Mouse (Mus musculus) G1E-ER4 (cell line): Measurements from ENCODE around the gene Serpini1. TPM values are rescaled to one million over a fixed set of nuclear protein-coding genes. Genes with fewer than 3 reads are reported as not detected.

Experiments used
- GATA1 ChIP-seq: IDR thresholded peaks from one replicate; pipeline ENCODE4 v1.8.0; 2012; ENCODE audit warnings: low read length, inconsistent platforms
- polyA plus RNA-seq: library from polyadenylated mRNA; stranded (reverse); fragments of >175 nt; gene quantifications from 2 replicates; pipeline ENCODE4 v1.2.3, GENCODE M21; 2012

Gene Serpini1
- polyA plus RNA-seq, 1 experiment = 0.02 TPM

GRCm38 (mm10) chr3:75584898-75585297 is 27.6 kb downstream of the Serpini1 start:
- no peak for TF ChIP-seq GATA1

- no peak for TF ChIP-seq GATA1
Measured at GRCm38 (mm10) chr3:75611019-75611418, 53.7 kb downstream of the Serpini1 start.

- TF ChIP-seq GATA1 = no peak
Measured at GRCm38 (mm10) chr3:75624627-75625026, 67.3 kb downstream of the Serpini1 start.

GRCm38 (mm10) chr3:75630988-75631615 is 73.8 kb downstream of the Serpini1 start:
- no peak for TF ChIP-seq GATA1

GRCm38 (mm10) chr3:75633221-75633620 is 75.9 kb downstream of the Serpini1 start:
- no peak for TF ChIP-seq GATA1

GRCm38 (mm10) chr3:75633635-75634034 is 76.3 kb downstream of the Serpini1 start:
- no peak for TF ChIP-seq GATA1

- TF ChIP-seq GATA1 = no peak
Measured at GRCm38 (mm10) chr3:75635648-75636047, 78.3 kb downstream of the Serpini1 start.

GRCm38 (mm10) chr3:75639546-75639945 is 82.2 kb downstream of the Serpini1 start:
- TF ChIP-seq GATA1 = no peak

GRCm38 (mm10) chr3:75647542-75647941 is 90.2 kb downstream of the Serpini1 start:
- no peak for TF ChIP-seq GATA1

- no peak for TF ChIP-seq GATA1
Measured at GRCm38 (mm10) chr3:75648226-75648625, 90.9 kb downstream of the Serpini1 start.

GRCm38 (mm10) chr3:75651603-75652115 is 94.3 kb downstream of the Serpini1 start:
- no peak for TF ChIP-seq GATA1

- TF ChIP-seq GATA1 = no peak
Measured at GRCm38 (mm10) chr3:75655578-75656344, 98.4 kb downstream of the Serpini1 start.

GRCm38 (mm10) chr3:75666962-75667361 is 109.6 kb downstream of the Serpini1 start:
- TF ChIP-seq GATA1 = no peak

- TF ChIP-seq GATA1 = no peak
Measured at GRCm38 (mm10) chr3:75670425-75670824, 113.1 kb downstream of the Serpini1 start.

- no peak for TF ChIP-seq GATA1
Measured at GRCm38 (mm10) chr3:75682881-75683280, 125.5 kb downstream of the Serpini1 start.

- no peak for TF ChIP-seq GATA1
Measured at GRCm38 (mm10) chr3:75686775-75687174, 129.4 kb downstream of the Serpini1 start.
